Mouse (Mus musculus) forebrain, postnatal 0 days (tissue): ENCODE measurements around the gene Gpha2. TPM values are rescaled to one million over a fixed set of nuclear protein-coding genes. Genes with fewer than 3 reads are reported as not detected.

Experiments
- ATAC-seq: fragments of 200-750 bp; cut with Nextera tagmentation; 2 replicates; pipeline ENCODE4 v1.8.0; 2017; ENCODE audit warnings: mild to moderate bottlenecking, moderate library complexity
- DNase-seq: peaks from one replicate; pipeline ENCODE4 v3.0.0-alpha.2; 2015
- H3K27ac ChIP-seq: fragments of 300-500 bp; sonication (generic); 2 replicates; pipeline ENCODE4 v1.5.1; 2014; ENCODE audit warnings: low read depth, mild to moderate bottlenecking, antibody characterized with exemption, low read length, moderate library complexity, mixed read lengths
- H3K27me3 ChIP-seq: fragments of 300-500 bp; sonication (generic); 2 replicates; pipeline ENCODE4 v1.6.1; 2014; ENCODE audit warnings: mild to moderate bottlenecking, low read length, mixed read lengths; ENCODE audit not compliant: insufficient read depth
- H3K36me3 ChIP-seq: fragments of 300-500 bp; sonication (generic); 2 replicates; pipeline ENCODE4 v1.6.1; 2014; ENCODE audit warnings: mild to moderate bottlenecking, moderate library complexity; ENCODE audit not compliant: insufficient read depth
- H3K4me1 ChIP-seq: fragments of 300-500 bp; sonication (generic); 2 replicates; pipeline ENCODE4 v1.6.1; 2014; ENCODE audit warnings: antibody characterized with exemption; ENCODE audit not compliant: insufficient read depth
- H3K4me2 ChIP-seq: fragments of 300-500 bp; sonication (generic); 2 replicates; pipeline ENCODE4 v1.6.1; 2014; ENCODE audit warnings: low read depth, mild to moderate bottlenecking, moderate library complexity
- H3K4me3 ChIP-seq: fragments of 300-500 bp; sonication (generic); 2 replicates; pipeline ENCODE4 v1.5.1; 2014; ENCODE audit warnings: low read depth, low read length, mixed read lengths
- H3K9ac ChIP-seq: fragments of 300-500 bp; sonication (generic); 2 replicates; pipeline ENCODE4 v1.6.1; 2014; ENCODE audit warnings: mild to moderate bottlenecking
- H3K9me3 ChIP-seq: fragments of 300-500 bp; sonication (generic); 2 replicates; pipeline ENCODE4 v1.6.1; 2016; ENCODE audit warnings: low read length
- CTCF ChIP-seq: sonication (generic); IDR thresholded peaks from 2 replicates; pipeline ENCODE4 v1.5.1; 2016; ENCODE audit warnings: antibody characterized with exemption, control low read depth, low read depth
- WGBS: fragments of 180-500 bp; shearing (Covaris S2); extraction: QIAGEN DNeasy Blood & Tissue Kit; methylation state at CpG from one replicate; pipeline ENCODE4 v1.1.7; 2014; 5-methylcytosine and 5-hydroxymethylcytosine counted together
- polyA plus RNA-seq: library from polyadenylated mRNA; unstranded; fragments of >200 nt; fragmentation: Nextera tagmentation; extraction: Ambion mirVana; gene quantifications from 2 replicates; pipeline ENCODE4 v1.2.1, GENCODE M21; 2015
- total RNA-seq: library from RNA; depleted of rRNA; stranded (reverse); fragments of >200 nt; gene quantifications from 2 replicates; pipeline ENCODE4 v1.2.3, GENCODE M21; 2014

Gene Gpha2
- total and polyA plus RNA-seq, 2 experiments from 2014 or later = not detected

DNA sequence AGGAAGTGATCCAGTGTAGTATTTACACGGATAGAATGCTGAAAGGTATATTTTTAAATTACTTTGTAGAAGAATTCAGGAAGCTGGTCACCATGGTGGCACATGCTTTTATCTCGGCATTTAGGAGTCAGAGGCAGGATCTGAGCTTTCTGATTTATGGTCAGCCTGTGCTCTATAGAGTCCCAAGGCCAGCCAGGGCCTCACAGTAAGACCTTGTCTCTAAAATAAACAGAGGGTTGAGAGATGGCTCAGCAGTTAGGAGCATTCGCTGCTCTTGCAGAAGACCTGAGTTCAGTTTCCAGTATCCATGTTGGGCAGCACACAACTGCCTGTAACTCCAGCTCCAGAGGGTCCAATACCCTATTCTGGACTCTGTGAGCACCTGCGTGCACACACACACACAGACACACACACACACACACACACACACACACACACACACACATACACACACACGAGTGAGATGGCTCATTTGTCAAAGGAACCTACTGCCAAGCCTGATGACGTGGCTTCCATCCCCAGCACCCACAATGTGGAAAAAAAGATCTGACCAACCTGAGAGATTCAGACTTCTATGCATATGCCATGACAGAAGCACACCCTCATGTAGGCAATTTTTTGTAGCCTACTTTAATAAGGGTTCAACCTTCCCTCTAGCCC lies 10.0 kb upstream of the Gpha2 start:
- H3K27me3 ChIP-seq = no peaks in the 10 kb centered on the region
- no peak for ATAC-seq
- H3K4me3 ChIP-seq = no peak overlapping the region
- no peak overlapping the region for H3K27ac ChIP-seq
- H3K9ac ChIP-seq = no peak overlapping the region
- DNase-seq = no peak
- no peak overlapping the region for H3K4me2 ChIP-seq
- 83% methylated on average over 6 of the region's 6 CpGs for WGBS
- H3K4me1 ChIP-seq = no peaks in the 10 kb centered on the region
- no peaks in the 10 kb centered on the region for H3K9me3 ChIP-seq
- no peak for TF ChIP-seq CTCF
- H3K36me3 ChIP-seq = no peaks in the 10 kb centered on the region

DNA sequence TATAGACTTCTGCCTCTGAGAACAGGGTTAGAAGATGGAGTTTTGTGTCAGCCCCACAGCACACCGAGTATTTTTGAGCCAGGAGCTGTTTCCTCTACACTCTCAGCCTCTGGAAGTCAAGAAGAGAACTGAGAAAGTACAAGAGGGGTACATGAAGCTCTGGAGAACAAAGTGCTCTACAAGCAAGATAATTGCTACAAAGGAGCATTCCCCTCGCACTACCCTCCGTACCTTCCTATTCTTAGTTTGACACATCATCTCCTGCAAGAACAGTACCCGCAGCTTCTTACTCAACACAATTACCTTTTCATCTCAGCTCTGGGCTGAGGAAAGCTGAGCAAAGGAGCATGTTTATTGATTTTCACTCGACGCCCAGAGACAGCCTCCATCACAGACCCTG lies 7.6 kb upstream of the Gpha2 start:
- ATAC-seq (no peak), DNase-seq (no peak)
- 57% methylated on average over 6 of the region's 6 CpGs for WGBS

GRCm38 (mm10) chr19:6226763-6227162 lies 583 bp downstream of the Gpha2 start:
- H3K4me1 ChIP-seq = no peaks in the 10 kb centered on the region
- H3K4me3 ChIP-seq = no peak overlapping the region
- no peaks in the 10 kb centered on the region for H3K9me3 ChIP-seq
- no peak overlapping the region for H3K27ac ChIP-seq
- H3K27me3 ChIP-seq = no peaks in the 10 kb centered on the region
- peaks cover 51% of the 10 kb centered on the region for H3K36me3 ChIP-seq
- H3K9ac ChIP-seq = no peak overlapping the region
- TF ChIP-seq CTCF = no peak
- no peak for DNase-seq
- no peak; the same call in 1 of the 2 replicates for ATAC-seq
- no peak overlapping the region for H3K4me2 ChIP-seq
- WGBS = 91% methylated on average over 14 of the region's 14 CpGs

More for the DNA sequence above, 7.6 kb upstream of the Gpha2 start:
- Histone ChIP-seq H3K4me3 (no peak overlapping the region), H3K9me3 (no peaks in the 10 kb centered on the region), H3K27ac (no peak overlapping the region), H3K36me3 (no peaks in the 10 kb centered on the region), H3K4me1 (no peaks in the 10 kb centered on the region), H3K4me2 (no peak overlapping the region), H3K27me3 (no peaks in the 10 kb centered on the region), H3K9ac (no peak overlapping the region)
- no peak for TF ChIP-seq CTCF

- H3K36me3 ChIP-seq = peaks cover 62% of the 10 kb centered on the region
- no peak overlapping the region for H3K4me3 ChIP-seq
- no peaks in the 10 kb centered on the region for H3K4me1 ChIP-seq
- H3K27me3 ChIP-seq = no peaks in the 10 kb centered on the region
- DNase-seq (no peak), ATAC-seq (no peak)
- no peak for TF ChIP-seq CTCF
- 76% methylated on average over 4 of the region's 4 CpGs for WGBS
- no peaks in the 10 kb centered on the region for H3K9me3 ChIP-seq
- no peak overlapping the region for H3K4me2 ChIP-seq
- H3K27ac ChIP-seq = no peak overlapping the region
- no peak overlapping the region for H3K9ac ChIP-seq
These were observed 1.7 kb downstream of the Gpha2 start for GRCm38 (mm10) chr19:6227864-6228263.

GRCm38 (mm10) chr19:6230411-6230810 lies 4.2 kb downstream of the Gpha2 start:
- H3K4me2 ChIP-seq = no peak overlapping the region
- H3K9me3 ChIP-seq = no peaks in the 10 kb centered on the region
- ATAC-seq (no peak), DNase-seq (no peak)
- 92% methylated on average over 4 of the region's 4 CpGs for WGBS
- peaks cover 70% of the 10 kb centered on the region for H3K36me3 ChIP-seq
- H3K27ac ChIP-seq = no peak overlapping the region
- no peak for TF ChIP-seq CTCF
- H3K9ac ChIP-seq = no peak overlapping the region
- no peak overlapping the region for H3K4me3 ChIP-seq
- peaks cover 7% of the 10 kb centered on the region; the same call in 1 of the 2 replicates for H3K4me1 ChIP-seq
- no peaks in the 10 kb centered on the region for H3K27me3 ChIP-seq

- no peak for TF ChIP-seq CTCF
- Histone ChIP-seq H3K27me3 (no peaks in the 10 kb centered on the region), H3K4me2 (no peak overlapping the region), H3K27ac (no peak overlapping the region), H3K4me1 (peaks cover 7% of the 10 kb centered on the region; the same call in 1 of the 2 replicates), H3K9ac (no peak overlapping the region), H3K4me3 (no peak overlapping the region), H3K36me3 (peaks cover 70% of the 10 kb centered on the region), H3K9me3 (no peaks in the 10 kb centered on the region)
- 83% methylated on average over 2 of the region's 2 CpGs for WGBS
- ATAC-seq (no peak), DNase-seq (no peak)
These were observed 4.9 kb downstream of the Gpha2 start for GRCm38 (mm10) chr19:6231036-6231435.

DNA sequence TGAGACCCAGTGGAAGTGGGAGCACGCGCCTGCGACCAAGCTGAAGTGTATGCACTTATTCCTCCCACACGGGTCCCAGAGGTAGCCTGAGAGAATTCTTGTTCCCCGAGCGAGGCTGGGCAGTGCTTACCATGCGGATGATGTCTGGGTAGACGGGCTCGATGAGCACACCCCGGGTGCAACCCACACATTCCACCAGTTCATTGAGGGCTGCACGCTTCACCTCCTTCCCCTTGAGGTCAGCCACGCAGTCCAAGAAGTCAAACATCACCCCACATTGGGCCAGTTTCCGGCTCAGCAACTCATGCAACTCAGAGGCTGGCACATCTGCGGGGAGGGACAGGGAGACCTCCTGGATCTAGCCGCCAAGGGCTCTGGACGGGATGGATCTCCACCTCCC lies 7.5 kb downstream of the Gpha2 start:
- DNase-seq = no peak
- peaks cover 11% of the 10 kb centered on the region for H3K4me1 ChIP-seq
- no peaks in the 10 kb centered on the region for H3K27me3 ChIP-seq
- no peak for ATAC-seq
- 89% methylated on average over 16 of the region's 16 CpGs for WGBS
- no peak overlapping the region for H3K9ac ChIP-seq
- H3K27ac ChIP-seq = no peak overlapping the region
- H3K36me3 ChIP-seq = peaks cover 50% of the 10 kb centered on the region
- no peak overlapping the region for H3K4me2 ChIP-seq
- no peak for TF ChIP-seq CTCF
- no peaks in the 10 kb centered on the region for H3K9me3 ChIP-seq
- H3K4me3 ChIP-seq = no peak overlapping the region
